Mouse (Mus musculus) small intestine, adult 2 months (tissue): ENCODE data around the gene Zswim1.

ENCODE experiments used
- CTCF ChIP-seq: fragments of 200-500 bp; IDR thresholded peaks from 2 replicates; pipeline ENCODE4 v1.5.1; 2012; ENCODE audit warnings: low read depth, mild to moderate bottlenecking, control low read depth, inconsistent platforms, low read length, moderate library complexity, mixed read lengths; ENCODE audit not compliant: insufficient replicate concordance, insufficient read length; ENCODE audit errors: extremely low read depth
- POLR2A ChIP-seq: fragments of 200-500 bp; IDR thresholded peaks from 2 replicates; pipeline ENCODE4 v1.6.1; 2012; ENCODE audit warnings: low read depth, mild to moderate bottlenecking, control low read depth, inconsistent platforms, low read length, moderate library complexity

DNA sequence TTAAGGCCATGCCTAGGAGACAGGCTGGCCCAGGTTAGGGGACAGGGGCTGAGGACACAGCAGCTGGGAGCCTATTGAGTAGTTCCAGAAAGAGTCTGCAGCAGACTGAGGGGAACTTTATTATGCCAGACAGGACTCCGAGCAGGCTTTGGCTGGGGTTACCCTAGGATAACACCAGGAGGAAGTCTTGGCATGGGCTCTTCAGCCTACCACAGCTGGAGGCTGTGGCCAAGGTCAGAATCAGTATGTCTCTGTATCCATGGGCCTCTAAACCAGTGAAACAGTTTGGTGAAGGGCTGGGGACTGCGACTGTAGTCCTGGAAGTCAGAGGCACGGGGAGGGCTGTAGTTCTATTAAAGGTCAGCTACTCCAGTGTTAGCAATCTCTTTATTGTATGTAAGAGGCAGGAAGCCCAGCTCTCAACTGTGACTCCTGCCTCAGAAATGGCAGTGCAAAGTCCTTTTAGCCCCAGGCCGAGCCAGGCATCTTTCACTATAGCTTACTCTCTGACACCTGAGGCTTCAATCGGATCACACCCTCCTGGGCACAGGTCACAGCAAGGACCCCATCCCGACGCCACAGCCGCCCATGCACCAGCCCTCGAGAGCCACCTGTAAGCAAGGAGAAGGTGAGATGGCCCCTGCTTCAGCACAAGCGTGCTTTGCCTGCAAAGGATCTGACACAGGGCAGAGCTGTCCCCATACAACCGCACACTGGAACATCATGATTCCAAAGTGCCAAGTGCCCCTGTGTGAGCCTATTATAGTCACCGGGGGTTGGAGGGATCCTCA lies 29.9 kb upstream of the Zswim1 start:
- TF ChIP-seq CTCF (peak; percentile 5; the same call in 1 of the 2 replicates), POLR2A (no peak)
